Mouse (Mus musculus): ENCODE measurements around the gene Rhox13. TPM values are rescaled to one million over a fixed set of nuclear protein-coding genes. Genes with fewer than 3 reads are reported as not detected.

Rhox13 gene
- polyA plus RNA-seq, 1 experiment from 2014 or later, result not detected

GRCm38 (mm10) chrX:38166592-38166991 is 45.6 kb downstream of the Rhox13 start:
- H3K4me1 ChIP-seq (ENCODE audit: control insufficient read depth, insufficient read depth, low read length), result no peaks in the 10 kb centered on the region
- no peaks in the 10 kb centered on the region for H3K27me3 ChIP-seq (ENCODE audit: control insufficient read depth, insufficient read depth, low read length)
- H3K36me3 ChIP-seq (replicated peaks; ENCODE audit: control insufficient read depth, insufficient read depth, low read depth, low read length), result no peaks in the 10 kb centered on the region
- H3K27ac ChIP-seq (replicated peaks; ENCODE audit: low read depth, low read length), result no peak overlapping the region
- ATAC-seq (replicated peaks; ENCODE audit: insufficient number of reproducible peaks, low FRiP score, low TSS enrichment, low read depth) (no peak), DNase-seq (ENCODE audit: low spot score) (no peak)
- no peak overlapping the region for H3K4me2 ChIP-seq (ENCODE audit: low read depth, low read length)
- H3K9me3 ChIP-seq (replicated peaks; ENCODE audit: control insufficient read depth, low read length), result no peaks in the 10 kb centered on the region
- no peak overlapping the region for H3K4me3 ChIP-seq (ENCODE audit: low read depth, low read length)
- no peak overlapping the region for H3K9ac ChIP-seq (replicated peaks; ENCODE audit: low read length)
- 78% methylated on average over 4 of the region's 4 CpGs for WGBS

Other genes with a start within 250 kb of the Rhox13 start
- not detected in 2 replicates for gene Rhox8, start 242.3 kb upstream of the Rhox13 start, polyA plus RNA-seq (2014; fragmentation: Nextera tagmentation; extraction: Ambion mirVana)
- gene Rhox7b, start 224.0 kb upstream of the Rhox13 start, polyA plus RNA-seq (2014; fragmentation: Nextera tagmentation; extraction: Ambion mirVana), result not detected in 2 replicates
- not detected in 2 replicates for gene Rhox9, start 219.4 kb upstream of the Rhox13 start, polyA plus RNA-seq (2014; fragmentation: Nextera tagmentation; extraction: Ambion mirVana)
- not detected in 2 replicates for gene Btg1-ps1, start 102.4 kb upstream of the Rhox13 start, polyA plus RNA-seq (2014; fragmentation: Nextera tagmentation; extraction: Ambion mirVana)
- not detected in 2 replicates for gene Btg1-ps2, start 78.1 kb upstream of the Rhox13 start, polyA plus RNA-seq (2014; fragmentation: Nextera tagmentation; extraction: Ambion mirVana)
- gene Rhox10, start 54.7 kb upstream of the Rhox13 start, polyA plus RNA-seq (2014; fragmentation: Nextera tagmentation; extraction: Ambion mirVana), result not detected in 2 replicates
- not detected in 2 replicates for gene Rhox11, start 36.1 kb upstream of the Rhox13 start, polyA plus RNA-seq (2014; fragmentation: Nextera tagmentation; extraction: Ambion mirVana)
- gene Rhox12, start 10.3 kb upstream of the Rhox13 start, polyA plus RNA-seq (2014; fragmentation: Nextera tagmentation; extraction: Ambion mirVana), result not detected in 2 replicates
- gene Zbtb33, start 68.6 kb downstream of the Rhox13 start, polyA plus RNA-seq (2014; fragmentation: Nextera tagmentation; extraction: Ambion mirVana), result 7.3 and 9.1 TPM in 2 replicates
- gene Tmem255a, start 131.2 kb downstream of the Rhox13 start, polyA plus RNA-seq (2014; fragmentation: Nextera tagmentation; extraction: Ambion mirVana), result 29.8 and 33.0 TPM in 2 replicates
- gene Atp1b4, start 195.0 kb downstream of the Rhox13 start, polyA plus RNA-seq (2014; fragmentation: Nextera tagmentation; extraction: Ambion mirVana), result not detected in 2 replicates

All from embryonic facial prominence, embryonic 11.5 days (tissue).